Mouse (Mus musculus): ENCODE measurements around the gene Tctex1d2. TPM values are rescaled to one million over a fixed set of nuclear protein-coding genes. Genes with fewer than 3 reads are reported as not detected.

Gene Tctex1d2
- polyA plus RNA-seq, 1 experiment from 2014 or later: 30.7 TPM

DNA sequence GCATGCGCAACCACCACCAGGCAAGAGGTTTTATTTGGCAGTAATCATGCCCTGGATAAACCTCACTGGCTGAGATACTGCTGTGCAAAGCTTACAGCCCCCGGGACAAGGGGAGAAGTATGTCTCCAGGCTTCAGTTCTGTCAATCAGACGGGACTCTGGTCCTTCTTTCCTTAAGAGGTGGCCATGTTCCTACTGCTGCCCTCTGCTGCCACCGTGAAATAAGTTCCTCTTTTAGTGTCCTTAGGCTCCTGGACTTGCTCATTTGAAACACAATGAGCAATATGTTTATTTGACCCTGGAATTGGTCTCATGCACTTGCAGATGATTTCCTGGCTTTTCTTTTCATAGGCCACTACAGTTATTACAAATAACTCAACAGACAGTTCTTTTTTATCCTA, 41.0 kb downstream of the Tctex1d2 start:
- Histone ChIP-seq H3K4me3 (ENCODE audit: low read length) (no peak overlapping the region), H3K4me2 (replicated peaks; ENCODE audit: low read depth, low read length) (no peak overlapping the region), H3K36me3 (ENCODE audit: insufficient read depth, low read length) (peaks cover 19% of the 10 kb centered on the region), H3K4me1 (ENCODE audit: insufficient read depth, low read length) (no peaks in the 10 kb centered on the region), H3K9me3 (ENCODE audit: low read length) (no peaks in the 10 kb centered on the region), H3K27me3 (ENCODE audit: insufficient read depth, low read length) (no peaks in the 10 kb centered on the region), H3K27ac (ENCODE audit: low read length) (no peak overlapping the region), H3K9ac (replicated peaks; ENCODE audit: low read length) (no peak overlapping the region)
- 58% methylated on average over 4 of the region's 4 CpGs for WGBS
- ATAC-seq (ENCODE audit: low FRiP score, low TSS enrichment): no peak

GRCm38 (mm10) chr16:32461713-32462112, 42.2 kb downstream of the Tctex1d2 start:
- ATAC-seq (ENCODE audit: low FRiP score, low TSS enrichment): no peak
- 83% methylated on average over 5 of the region's 5 CpGs for WGBS

DNA sequence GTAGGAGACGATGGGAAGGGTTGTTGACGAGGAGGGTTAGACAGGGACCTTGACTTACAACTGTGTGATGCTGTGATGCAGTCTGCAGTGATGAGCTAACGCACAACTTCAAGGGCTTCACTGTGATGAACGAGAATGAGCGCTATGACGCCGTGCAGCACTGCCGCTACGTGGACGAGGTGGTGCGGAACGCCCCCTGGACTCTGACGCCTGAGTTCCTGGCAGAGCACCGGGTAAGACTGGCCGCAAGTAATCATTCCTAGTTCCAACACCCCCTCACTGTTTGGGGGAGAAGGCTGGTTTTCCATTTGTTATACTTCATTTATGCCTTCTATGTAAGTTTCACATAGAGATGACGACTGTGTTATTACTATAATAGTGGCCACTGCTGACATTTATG, 43.4 kb downstream of the Tctex1d2 start:
- Histone ChIP-seq H3K4me3 (ENCODE audit: low read length) (no peak overlapping the region), H3K9ac (replicated peaks; ENCODE audit: low read length) (no peak overlapping the region), H3K4me1 (ENCODE audit: insufficient read depth, low read length) (no peaks in the 10 kb centered on the region), H3K9me3 (ENCODE audit: low read length) (no peaks in the 10 kb centered on the region), H3K36me3 (ENCODE audit: insufficient read depth, low read length) (peaks cover 15% of the 10 kb centered on the region), H3K4me2 (replicated peaks; ENCODE audit: low read depth, low read length) (no peak overlapping the region), H3K27me3 (ENCODE audit: insufficient read depth, low read length) (no peaks in the 10 kb centered on the region), H3K27ac (ENCODE audit: low read length) (no peak overlapping the region)
- WGBS: 94% methylated on average over 16 of the region's 16 CpGs
- no peak for ATAC-seq (ENCODE audit: low FRiP score, low TSS enrichment)

More at GRCm38 (mm10) chr16:32461713-32462112, 42.2 kb downstream of the Tctex1d2 start:
- Histone ChIP-seq H3K9ac (replicated peaks; ENCODE audit: low read length) (no peak overlapping the region), H3K9me3 (ENCODE audit: low read length) (no peaks in the 10 kb centered on the region), H3K36me3 (ENCODE audit: insufficient read depth, low read length) (peaks cover 12% of the 10 kb centered on the region), H3K4me1 (ENCODE audit: insufficient read depth, low read length) (no peaks in the 10 kb centered on the region), H3K4me2 (replicated peaks; ENCODE audit: low read depth, low read length) (no peak overlapping the region), H3K27ac (ENCODE audit: low read length) (no peak overlapping the region), H3K27me3 (ENCODE audit: insufficient read depth, low read length) (no peaks in the 10 kb centered on the region), H3K4me3 (ENCODE audit: low read length) (no peak overlapping the region)

DNA sequence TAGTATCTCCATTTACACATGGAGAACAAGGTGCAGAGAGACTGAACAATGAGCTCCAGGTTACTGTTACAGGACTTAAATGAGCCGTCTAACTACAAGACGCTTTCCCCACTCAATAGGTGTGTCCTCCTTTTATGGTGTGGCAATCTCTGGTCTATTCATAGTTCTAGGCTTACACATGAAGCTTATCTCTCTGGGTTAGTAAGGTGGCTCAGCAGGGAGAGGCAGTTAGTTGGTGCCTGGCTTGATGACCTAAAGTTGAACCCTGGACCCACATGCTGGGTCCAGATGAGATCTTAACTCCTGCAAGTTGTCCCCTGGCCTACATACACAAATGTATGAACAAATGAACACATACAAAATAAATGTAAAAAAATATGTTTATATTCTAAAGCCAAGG, 43.9 kb downstream of the Tctex1d2 start:
- Histone ChIP-seq H3K9me3 (ENCODE audit: low read length) (no peaks in the 10 kb centered on the region), H3K4me1 (ENCODE audit: insufficient read depth, low read length) (no peaks in the 10 kb centered on the region), H3K9ac (replicated peaks; ENCODE audit: low read length) (no peak overlapping the region), H3K4me2 (replicated peaks; ENCODE audit: low read depth, low read length) (no peak overlapping the region), H3K27me3 (ENCODE audit: insufficient read depth, low read length) (no peaks in the 10 kb centered on the region), H3K4me3 (ENCODE audit: low read length) (no peak overlapping the region), H3K36me3 (ENCODE audit: insufficient read depth, low read length) (peaks cover 15% of the 10 kb centered on the region), H3K27ac (ENCODE audit: low read length) (no peak overlapping the region)
- no peak for ATAC-seq (ENCODE audit: low FRiP score, low TSS enrichment)
- 84% methylated on average over 2 of the region's 2 CpGs for WGBS

GRCm38 (mm10) chr16:32464908-32465307, 45.4 kb downstream of the Tctex1d2 start:
- ATAC-seq (ENCODE audit: low FRiP score, low TSS enrichment): no peak
- Histone ChIP-seq H3K9me3 (ENCODE audit: low read length) (no peaks in the 10 kb centered on the region), H3K4me3 (ENCODE audit: low read length) (no peak overlapping the region), H3K27ac (ENCODE audit: low read length) (no peak overlapping the region), H3K36me3 (ENCODE audit: insufficient read depth, low read length) (peaks cover 18% of the 10 kb centered on the region), H3K9ac (replicated peaks; ENCODE audit: low read length) (no peak overlapping the region), H3K27me3 (ENCODE audit: insufficient read depth, low read length) (no peaks in the 10 kb centered on the region), H3K4me1 (ENCODE audit: insufficient read depth, low read length) (no peaks in the 10 kb centered on the region), H3K4me2 (replicated peaks; ENCODE audit: low read depth, low read length) (no peak overlapping the region)
- 0% methylated on average over 1 of the region's 1 CpGs for WGBS

DNA sequence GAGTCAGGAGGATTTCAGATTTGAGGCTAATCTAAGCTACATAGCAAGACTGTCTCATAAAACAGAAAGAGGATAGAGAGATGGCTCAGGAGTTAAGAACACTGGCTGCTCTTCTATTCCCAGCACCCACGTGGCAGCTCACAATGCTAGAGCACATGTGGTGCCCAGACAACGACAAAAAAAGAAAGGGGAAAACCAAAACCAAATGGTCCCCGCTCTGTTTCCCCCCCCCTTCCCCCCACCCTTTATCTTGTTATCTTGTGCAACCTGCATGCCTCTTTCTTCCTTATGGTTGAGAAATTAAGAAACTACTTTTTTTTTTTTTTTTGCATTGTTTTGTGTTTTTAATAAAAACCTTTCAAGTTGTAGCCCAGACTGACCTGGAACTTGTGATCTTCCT, 49.0 kb downstream of the Tctex1d2 start:
- no peak for ATAC-seq (ENCODE audit: low FRiP score, low TSS enrichment)
- Histone ChIP-seq H3K4me2 (replicated peaks; ENCODE audit: low read depth, low read length) (no peak overlapping the region), H3K9me3 (ENCODE audit: low read length) (no peaks in the 10 kb centered on the region), H3K4me3 (ENCODE audit: low read length) (no peak overlapping the region), H3K27ac (ENCODE audit: low read length) (no peak overlapping the region), H3K36me3 (ENCODE audit: insufficient read depth, low read length) (peaks cover 27% of the 10 kb centered on the region), H3K27me3 (ENCODE audit: insufficient read depth, low read length) (no peaks in the 10 kb centered on the region), H3K4me1 (ENCODE audit: insufficient read depth, low read length) (no peaks in the 10 kb centered on the region), H3K9ac (replicated peaks; ENCODE audit: low read length) (no peak overlapping the region)
- WGBS: 75% methylated on average over 3 of the region's 3 CpGs

GRCm38 (mm10) chr16:32469404-32470105, 50.1 kb downstream of the Tctex1d2 start:
- Histone ChIP-seq H3K36me3 (ENCODE audit: insufficient read depth, low read length) (peaks cover 27% of the 10 kb centered on the region), H3K4me2 (replicated peaks; ENCODE audit: low read depth, low read length) (no peak overlapping the region), H3K9me3 (ENCODE audit: low read length) (no peaks in the 10 kb centered on the region), H3K27ac (ENCODE audit: low read length) (no peak overlapping the region), H3K4me3 (ENCODE audit: low read length) (no peak overlapping the region), H3K27me3 (ENCODE audit: insufficient read depth, low read length) (no peaks in the 10 kb centered on the region), H3K4me1 (ENCODE audit: insufficient read depth, low read length) (no peaks in the 10 kb centered on the region), H3K9ac (replicated peaks; ENCODE audit: low read length) (no peak overlapping the region)
- ATAC-seq (ENCODE audit: low FRiP score, low TSS enrichment): no peak
- WGBS: 73% methylated on average over 5 of the region's 5 CpGs

- H3K36me3 ChIP-seq (ENCODE audit: insufficient read depth, low read length): peaks cover 22% of the 10 kb centered on the region; the same call in 1 of the 2 replicates
- no peaks in the 10 kb centered on the region for H3K27me3 ChIP-seq (ENCODE audit: insufficient read depth, low read length)
- H3K4me2 ChIP-seq (replicated peaks; ENCODE audit: low read depth, low read length): no peak overlapping the region
- WGBS: 78% methylated on average over 7 of the region's 7 CpGs
- no peaks in the 10 kb centered on the region for H3K9me3 ChIP-seq (ENCODE audit: low read length)
- H3K4me1 ChIP-seq (ENCODE audit: insufficient read depth, low read length): no peaks in the 10 kb centered on the region
- no peak overlapping the region for H3K4me3 ChIP-seq (ENCODE audit: low read length)
- H3K9ac ChIP-seq (replicated peaks; ENCODE audit: low read length): no peak overlapping the region
- ATAC-seq (ENCODE audit: low FRiP score, low TSS enrichment): no peak
- H3K27ac ChIP-seq (ENCODE audit: low read length): no peak overlapping the region
Observed at GRCm38 (mm10) chr16:32472276-32473015, 52.9 kb downstream of the Tctex1d2 start.

DNA sequence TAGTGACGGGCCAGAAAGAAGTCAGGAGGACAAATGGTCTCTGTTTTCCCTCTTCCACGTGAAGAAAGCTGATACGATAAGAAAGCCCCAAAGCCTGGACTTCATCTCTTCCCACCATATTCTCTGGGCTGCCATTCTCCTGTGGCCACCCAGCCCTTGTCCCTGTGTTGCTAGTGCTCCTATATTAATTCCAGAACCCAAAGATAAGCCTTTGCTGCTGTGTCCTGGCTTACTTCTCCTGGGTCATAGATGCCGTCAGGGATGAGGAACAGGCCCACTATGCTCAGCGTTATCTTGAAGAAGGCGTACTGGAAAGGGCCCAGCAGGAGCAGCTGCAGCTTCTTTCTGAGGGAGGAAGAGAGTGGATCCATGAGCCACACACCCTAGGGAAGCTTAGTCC, 57.8 kb downstream of the Tctex1d2 start:
- Histone ChIP-seq H3K4me3 (ENCODE audit: low read length) (no peak overlapping the region), H3K4me1 (ENCODE audit: insufficient read depth, low read length) (no peaks in the 10 kb centered on the region), H3K36me3 (ENCODE audit: insufficient read depth, low read length) (peaks cover 13% of the 10 kb centered on the region; the same call in 1 of the 2 replicates), H3K27me3 (ENCODE audit: insufficient read depth, low read length) (no peaks in the 10 kb centered on the region), H3K27ac (ENCODE audit: low read length) (no peak overlapping the region), H3K9me3 (ENCODE audit: low read length) (no peaks in the 10 kb centered on the region), H3K9ac (replicated peaks; ENCODE audit: low read length) (no peak overlapping the region), H3K4me2 (replicated peaks; ENCODE audit: low read depth, low read length) (no peak overlapping the region)
- no peak for ATAC-seq (ENCODE audit: low FRiP score, low TSS enrichment)
- 89% methylated on average over 6 of the region's 6 CpGs for WGBS
